In genomic region chr14:51434546-51434945, GRCm38 (mm10) we compare ENCODE assay signal across 17 mouse cellular contexts. TPM values are rescaled to one million over a fixed set of nuclear protein-coding genes. Genes with fewer than 3 reads are reported as not detected.
DNase-seq lines count a peak whose midpoint lies in the region; ATAC-seq and TF ChIP-seq lines count a peak whose summit lies in the region.
"Had no signal": no experiment of that assay in that cellular context is flagged by ENCODE, and none has a peak within 500 bp of the region (broad histone marks: within the 10 kb centered on the region; RNA-seq: fewer than 3 reads in every experiment).

No protein-coding gene starts in this region.

- peak; percentile 35; the same call in 1 of the 2 replicates for ATAC-seq in heart, embryonic 14.5 days (ENCODE audit: insufficient number of reproducible peaks, insufficient read depth, low FRiP score, low read depth)
- peak; percentile 55; the same call in 1 of the 2 replicates for ATAC-seq in lung, embryonic 15.5 days (ENCODE audit: borderline replicate concordance, extremely low read depth, low FRiP score, low TSS enrichment)

- H3K4me2 ChIP-seq in heart, embryonic 14.5 days (ENCODE audit: low read length), result no peak overlapping the region
- H3K4me2 ChIP-seq in lung, embryonic 15.5 days, result no peak overlapping the region
- H3K4me2 ChIP-seq: hindbrain, embryonic 13.5 days had no signal

- no peak for TF ChIP-seq EP300 in ES-Bruce4 (IDR thresholded peaks at IDR 0.05; ENCODE audit: insufficient read depth, low read depth, low read length)

- DNase-seq in heart, postnatal 4 days, result no peak
- no peak for DNase-seq in lung, adult 18-20 months
- peak; percentile 39 for DNase-seq in ZHBTc4 (ENCODE audit: low read depth, low spot score)
- DNase-seq in layer of hippocampus, adult 8-10 months (ENCODE audit: low spot score in 2 of 2), result no peak
- DNase-seq in layer of hippocampus, adult 11-12 months (ENCODE audit: low spot score), result no peak
- DNase-seq: cerebellum, adult 11-12 months; layer of hippocampus, postnatal 36 days; lung, postnatal 14 days had no signal

- TF ChIP-seq CTCF in ES-Bruce4 (IDR thresholded peaks at IDR 0.05; ENCODE audit: low read depth, low read length), result no peak

- no peak for TF ChIP-seq POLR2A in ES-Bruce4 (IDR thresholded peaks at IDR 0.05; ENCODE audit: insufficient read depth, low read length)

- H3K9me3 ChIP-seq in heart, embryonic 14.5 days (ENCODE audit: control insufficient read depth, low read length), result peaks cover 17% of the 10 kb centered on the region
- H3K9me3 ChIP-seq in lung, embryonic 15.5 days, result no peaks in the 10 kb centered on the region
- peaks cover 5% of the 10 kb centered on the region; the same call in 1 of the 2 replicates for H3K9me3 ChIP-seq in ES-Bruce4 (replicated peaks; ENCODE audit: control insufficient read depth, insufficient read depth, low read length, poor library complexity, severe bottlenecking)

- H3K27me3 ChIP-seq in heart, embryonic 14.5 days (ENCODE audit: control insufficient read depth, insufficient read depth, low read length), result no peaks in the 10 kb centered on the region
- H3K27me3 ChIP-seq in lung, embryonic 15.5 days, result no peaks in the 10 kb centered on the region
- H3K27me3 ChIP-seq in ES-Bruce4 (ENCODE audit: control insufficient read depth, insufficient read depth, low read length, poor library complexity, severe bottlenecking), result no peaks in the 10 kb centered on the region
- H3K27me3 ChIP-seq: hindbrain, embryonic 13.5 days had no signal

- no peaks in the 10 kb centered on the region for H3K36me3 ChIP-seq in heart, embryonic 14.5 days (ENCODE audit: control insufficient read depth, insufficient read depth, low read length)
- no peaks in the 10 kb centered on the region for H3K36me3 ChIP-seq in lung, embryonic 15.5 days
- no peaks in the 10 kb centered on the region for H3K36me3 ChIP-seq in ES-Bruce4 (ENCODE audit: control insufficient read depth, insufficient read depth, low read length, poor library complexity, severe bottlenecking)
- H3K36me3 ChIP-seq: hindbrain, embryonic 13.5 days had no signal

- no peaks in the 10 kb centered on the region for H3K4me1 ChIP-seq in heart, embryonic 14.5 days (ENCODE audit: control insufficient read depth in 2 of 2, insufficient read depth in 2 of 2, low read length in 2 of 2)
- H3K4me1 ChIP-seq in lung, embryonic 15.5 days, result no peaks in the 10 kb centered on the region
- no peaks in the 10 kb centered on the region for H3K4me1 ChIP-seq in ES-Bruce4 (ENCODE audit: control insufficient read depth, insufficient read depth, low read length)
- H3K4me1 ChIP-seq: hindbrain, embryonic 13.5 days had no signal

- 88% methylated on average over 16 of the region's 16 CpGs for WGBS in heart, embryonic 14.5 days
- 87% methylated on average over 16 of the region's 16 CpGs for WGBS in lung, embryonic 15.5 days

- H3K4me3 ChIP-seq in heart, embryonic 14.5 days (ENCODE audit: control insufficient read depth in 1 of 2, insufficient read depth in 1 of 2, low read depth in 1 of 2, low read length in 2 of 2), result no peak overlapping the region
- H3K4me3 ChIP-seq in lung, embryonic 15.5 days, result no peak overlapping the region
- peak overlapping the region; percentile 10; the same call in 1 of the 2 replicates for H3K4me3 ChIP-seq in ES-Bruce4 (ENCODE audit: low read depth, low read length)
- H3K4me3 ChIP-seq: hindbrain, embryonic 13.5 days had no signal

- no peak overlapping the region for H3K9ac ChIP-seq in heart, embryonic 14.5 days (ENCODE audit: low read length)
- no peak overlapping the region for H3K9ac ChIP-seq in lung, embryonic 15.5 days
- no peak overlapping the region for H3K9ac ChIP-seq in ES-Bruce4 (ENCODE audit: low read depth, poor library complexity, severe bottlenecking)
- H3K9ac ChIP-seq: hindbrain, embryonic 13.5 days had no signal

- no peak overlapping the region for H3K27ac ChIP-seq in heart, embryonic 14.5 days (replicated peaks in 1 of 2; ENCODE audit: control insufficient read depth in 1 of 2, insufficient read depth in 1 of 2, low read depth in 2 of 2, low read length in 2 of 2)
- H3K27ac ChIP-seq in lung, embryonic 15.5 days, result no peak overlapping the region
- H3K27ac ChIP-seq in ES-Bruce4 (ENCODE audit: insufficient read depth, low read length), result no peak overlapping the region
- H3K27ac ChIP-seq: hindbrain, embryonic 13.5 days had no signal

RNA-seq across cellular contexts. Expression of gene Vmn2r89, which starts 17.1 kb away (rescaled TPM):
- not detected in 2 replicates for polyA plus RNA-seq in heart, embryonic 14.5 days (2014; fragmentation: Nextera tagmentation; extraction: Ambion mirVana)
- not detected for total RNA-seq in heart, postnatal 4 days (2021)
- polyA plus RNA-seq in lung, embryonic 15.5 days (2015; fragmentation: Nextera tagmentation; extraction: Ambion mirVana), result not detected in 2 replicates
- 0.12 TPM in 1 of 2 replicates, not detected in the other for polyA plus RNA-seq in ES-Bruce4 (2011; ENCODE audit: insufficient read depth, insufficient read length, low read depth, missing spikeins)
- total RNA-seq in layer of hippocampus, adult 8-10 months (2022), result not detected
- total RNA-seq: common myeloid progenitor, adult 5-6 weeks; gastrocnemius, postnatal 4 days; layer of hippocampus, postnatal 36 days had no signal
- polyA plus RNA-seq: frontal cortex, adult 2 months; hindbrain, embryonic 13.5 days; limb, embryonic 14.5 days; small intestine, adult 2 months had no signal

RNA-seq across cellular contexts. Expression of gene Vmn2r88, which starts 23.9 kb away (rescaled TPM):
- polyA plus RNA-seq in heart, embryonic 14.5 days (2014; fragmentation: Nextera tagmentation; extraction: Ambion mirVana), result not detected in 2 replicates
- total RNA-seq in heart, postnatal 4 days (2021), result not detected
- not detected in 2 replicates for polyA plus RNA-seq in lung, embryonic 15.5 days (2015; fragmentation: Nextera tagmentation; extraction: Ambion mirVana)
- not detected in 2 replicates for polyA plus RNA-seq in ES-Bruce4 (2011; ENCODE audit: insufficient read depth, insufficient read length, low read depth, missing spikeins)
- not detected for total RNA-seq in layer of hippocampus, adult 8-10 months (2022)
- total RNA-seq: common myeloid progenitor, adult 5-6 weeks; gastrocnemius, postnatal 4 days; layer of hippocampus, postnatal 36 days had no signal
- polyA plus RNA-seq: frontal cortex, adult 2 months; hindbrain, embryonic 13.5 days; limb, embryonic 14.5 days; small intestine, adult 2 months had no signal
